Comparison of ENCODE assay signal across 8 mouse cellular contexts in the genomic region with DNA sequence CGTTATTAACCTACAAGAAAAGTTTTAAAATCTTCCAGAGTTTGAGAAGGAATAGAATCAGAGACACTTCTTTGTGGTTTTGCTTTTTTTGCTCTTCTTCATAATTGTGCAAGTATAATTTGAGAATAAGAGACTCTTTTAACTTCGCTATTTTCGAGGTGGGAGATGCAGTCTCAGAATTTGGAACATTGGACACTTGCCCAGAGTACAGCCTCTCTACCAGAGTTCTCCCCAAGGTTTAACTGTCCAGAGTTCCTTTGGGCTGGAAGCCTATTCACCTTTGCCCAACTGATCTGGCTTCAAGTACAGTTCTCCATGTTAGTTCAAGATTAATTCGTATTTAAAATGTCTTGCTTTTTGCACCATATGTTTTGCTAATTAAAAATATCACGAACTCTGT. TPM values are rescaled to one million over a fixed set of nuclear protein-coding genes. Genes with fewer than 3 reads are reported as not detected.
A peak's percentile ranks its signal among the peaks of the same experiment; 100 is the strongest.
DNase-seq lines count a peak whose midpoint lies in the region; ATAC-seq and TF ChIP-seq lines count a peak whose summit lies in the region.

No protein-coding gene starts in this region.

- no peak for ATAC-seq in liver, embryonic 12.5 days

- H3K4me2 ChIP-seq in liver, embryonic 12.5 days, result peak overlapping the region; percentile 58

- peak overlapping the region; percentile 87 for H3K27ac ChIP-seq in gastrocnemius, adult 2 months
- peak overlapping the region; percentile 69 for H3K27ac ChIP-seq in hindbrain, embryonic 10.5 days
- H3K27ac ChIP-seq in liver, embryonic 12.5 days, result peak overlapping the region; percentile 68; the same call in 1 of the 2 replicates

- no peak for DNase-seq in gastrocnemius, adult 2 months
- DNase-seq in gastrocnemius, postnatal 25 days, result no peak
- peak; percentile 72 for DNase-seq in adipocyte (ENCODE audit: low spot score)
- DNase-seq in hindbrain, embryonic 10.5 days (ENCODE audit: low spot score), result no peak
- no peak for DNase-seq in right cerebral cortex, postnatal 36 days (ENCODE audit: low spot score in 2 of 2)
- no peak for DNase-seq in spleen, postnatal 14 days (ENCODE audit: low spot score in 2 of 2)
- DNase-seq in left cerebral cortex, postnatal 14 days (ENCODE audit: low spot score in 2 of 2), result no peak

- H3K36me3 ChIP-seq in hindbrain, embryonic 10.5 days, result no peaks in the 10 kb centered on the region
- H3K36me3 ChIP-seq in liver, embryonic 12.5 days, result peaks cover 6% of the 10 kb centered on the region; the same call in 1 of the 2 replicates

- peaks cover 15% of the 10 kb centered on the region for H3K4me1 ChIP-seq in hindbrain, embryonic 10.5 days (replicated peaks)
- peaks cover 10% of the 10 kb centered on the region for H3K4me1 ChIP-seq in liver, embryonic 12.5 days

- peak overlapping the region; percentile 67 for H3K4me3 ChIP-seq in gastrocnemius, adult 2 months
- H3K4me3 ChIP-seq in hindbrain, embryonic 10.5 days, result peak overlapping the region; percentile 65
- peak overlapping the region; percentile 71 for H3K4me3 ChIP-seq in liver, embryonic 12.5 days

- peak overlapping the region; percentile 58 for H3K9ac ChIP-seq in liver, embryonic 12.5 days

- 46% methylated on average over 5 of the region's 5 CpGs for WGBS in hindbrain, embryonic 10.5 days
- 24% methylated on average over 5 of the region's 5 CpGs for WGBS in liver, embryonic 12.5 days (ENCODE audit: insufficient replicate concordance)

- no peak for TF ChIP-seq CTCF in gastrocnemius, adult 2 months (IDR thresholded peaks at IDR 0.05)

- peaks cover 18% of the 10 kb centered on the region for H3K27me3 ChIP-seq in hindbrain, embryonic 10.5 days (ENCODE audit: insufficient read depth, poor library complexity, severe bottlenecking)
- H3K27me3 ChIP-seq in liver, embryonic 12.5 days (replicated peaks), result peaks cover 7% of the 10 kb centered on the region; the same call in 1 of the 2 replicates

- no peaks in the 10 kb centered on the region for H3K9me3 ChIP-seq in hindbrain, embryonic 10.5 days
- no peaks in the 10 kb centered on the region for H3K9me3 ChIP-seq in liver, embryonic 12.5 days (replicated peaks)

- intact Hi-C loops in gastrocnemius, adult 2 months (cut with DNase I), result loop anchor here (5.0 kb wide), 1 partner anchor 67 kb away; a partner anchor contains a TSS
- intact Hi-C loops in left cerebral cortex, postnatal 14 days (cut with DNase I), result no loop called here

RNA-seq across cellular contexts. Expression of a gene that starts 0.5 kb away (rescaled TPM):
- total RNA-seq in gastrocnemius, adult 2 months (2021), result 1 to 10 TPM; 8.1 to 8.9 TPM
- 1 to 10 TPM; 6.2 to 7.7 TPM for total RNA-seq in gastrocnemius, postnatal 25 days (2021)
- polyA plus RNA-seq in hindbrain, embryonic 10.5 days (2016; fragmentation: Nextera tagmentation; extraction: Ambion mirVana), result 11.2 and 14.2 TPM in 2 replicates
- 11.1 and 13.0 TPM in 2 replicates for polyA plus RNA-seq in liver, embryonic 12.5 days (2016; fragmentation: Nextera tagmentation; extraction: Ambion mirVana)
- total RNA-seq in left cerebral cortex, postnatal 14 days (2021), result 10 to 100 TPM; 16.6 to 18.3 TPM

RNA-seq across cellular contexts. Expression of a gene that starts 58.5 kb away (rescaled TPM):
- total RNA-seq in gastrocnemius, adult 2 months (2021), result 10 to 100 TPM; 23.6 to 27.1 TPM
- total RNA-seq in gastrocnemius, postnatal 25 days (2021), result 10 to 100 TPM; 21.8 to 24.8 TPM
- polyA plus RNA-seq in hindbrain, embryonic 10.5 days (2016; fragmentation: Nextera tagmentation; extraction: Ambion mirVana), result 22.0 and 25.7 TPM in 2 replicates
- 18.4 and 19.0 TPM in 2 replicates for polyA plus RNA-seq in liver, embryonic 12.5 days (2016; fragmentation: Nextera tagmentation; extraction: Ambion mirVana)
- total RNA-seq in left cerebral cortex, postnatal 14 days (2021), result 10 to 100 TPM; 29.7 to 32.7 TPM
